Mouse (Mus musculus): ENCODE measurements around the gene Sp2. TPM values are rescaled to one million over a fixed set of nuclear protein-coding genes. Genes with fewer than 3 reads are reported as not detected.
A peak's percentile ranks its signal among the peaks of the same experiment; 100 is the strongest.

Gene Sp2
- polyA plus RNA-seq, 1 experiment from 2014 or later = 17.3 TPM

- Histone ChIP-seq H3K4me1 (peaks cover 26% of the 10 kb centered on the region), H3K4me3 (peak overlapping the region; percentile 36), H3K9ac (peak overlapping the region; percentile 44; the same call in 1 of the 2 replicates), H3K9me3 (no peaks in the 10 kb centered on the region), H3K27ac (no peak overlapping the region), H3K27me3 (peaks cover 91% of the 10 kb centered on the region), H3K4me2 (replicated peaks) (peak overlapping the region; percentile 56), H3K36me3 (no peaks in the 10 kb centered on the region)
- 2% methylated on average over 47 of the region's 68 CpGs for WGBS
- no peak for ATAC-seq (ENCODE audit: insufficient number of reproducible peaks, insufficient read depth, low FRiP score, low TSS enrichment)
Observed at GRCm38 (mm10) chr11:97018583-97019344, 36.0 kb upstream of the Sp2 start.

- Histone ChIP-seq H3K4me2 (replicated peaks) (peak overlapping the region; percentile 56), H3K27me3 (peaks cover 91% of the 10 kb centered on the region), H3K36me3 (no peaks in the 10 kb centered on the region), H3K9ac (no peak overlapping the region; the same call in 1 of the 2 replicates), H3K4me1 (peaks cover 26% of the 10 kb centered on the region), H3K9me3 (no peaks in the 10 kb centered on the region), H3K4me3 (peak overlapping the region; percentile 36), H3K27ac (no peak overlapping the region)
- no peak for ATAC-seq (ENCODE audit: insufficient number of reproducible peaks, insufficient read depth, low FRiP score, low TSS enrichment)
- WGBS = under 1% methylated on average over 36 of the region's 36 CpGs
Observed at GRCm38 (mm10) chr11:97017696-97018582, 35.2 kb upstream of the Sp2 start.

GRCm38 (mm10) chr11:97013121-97013670, 30.4 kb upstream of the Sp2 start, which contains the start of gene Sp6:
TSS of gene Sp6 (plus strand) at chr11:97013394.
- Histone ChIP-seq H3K27ac (no peak within 1 kb of the TSS), H3K27me3 (peaks cover 66% of the 10 kb centered on the region), H3K9ac (no peak within 1 kb of the TSS), H3K36me3 (no peaks in the 10 kb centered on the region), H3K4me1 (peaks cover 1% of the 10 kb centered on the region; the same call in 1 of the 2 replicates), H3K4me2 (replicated peaks) (no peak within 1 kb of the TSS), H3K4me3 (no peak within 1 kb of the TSS), H3K9me3 (no peaks in the 10 kb centered on the region)
- WGBS = 20% methylated on average over 7 of the region's 8 CpGs
- no peak for ATAC-seq (ENCODE audit: insufficient number of reproducible peaks, insufficient read depth, low FRiP score, low TSS enrichment)

GRCm38 (mm10) chr11:97009198-97009790, 26.5 kb upstream of the Sp2 start:
- H3K36me3 ChIP-seq = no peaks in the 10 kb centered on the region
- H3K4me2 ChIP-seq (replicated peaks) = no peak overlapping the region
- no peak for ATAC-seq (ENCODE audit: insufficient number of reproducible peaks, insufficient read depth, low FRiP score, low TSS enrichment)
- no peak overlapping the region for H3K4me3 ChIP-seq
- no peak overlapping the region for H3K9ac ChIP-seq
- H3K9me3 ChIP-seq = no peaks in the 10 kb centered on the region
- H3K4me1 ChIP-seq = no peaks in the 10 kb centered on the region
- 48% methylated on average over 8 of the region's 8 CpGs for WGBS
- no peak overlapping the region for H3K27ac ChIP-seq
- peaks cover 30% of the 10 kb centered on the region for H3K27me3 ChIP-seq

- 60% methylated on average over 9 of the region's 9 CpGs for WGBS
- no peak overlapping the region for H3K9ac ChIP-seq
- H3K36me3 ChIP-seq = no peaks in the 10 kb centered on the region
- H3K27me3 ChIP-seq = peaks cover 25% of the 10 kb centered on the region
- no peak overlapping the region for H3K27ac ChIP-seq
- no peak overlapping the region for H3K4me2 ChIP-seq (replicated peaks)
- H3K4me1 ChIP-seq = no peaks in the 10 kb centered on the region
- no peak overlapping the region for H3K4me3 ChIP-seq
- ATAC-seq (ENCODE audit: insufficient number of reproducible peaks, insufficient read depth, low FRiP score, low TSS enrichment) = no peak
- H3K9me3 ChIP-seq = no peaks in the 10 kb centered on the region
Observed at GRCm38 (mm10) chr11:97007093-97007794, 24.5 kb upstream of the Sp2 start.

GRCm38 (mm10) chr11:97003170-97003569, 20.4 kb upstream of the Sp2 start:
- no peak overlapping the region for H3K27ac ChIP-seq
- WGBS = 20% methylated on average over 5 of the region's 5 CpGs
- no peaks in the 10 kb centered on the region for H3K9me3 ChIP-seq
- no peak for ATAC-seq (ENCODE audit: insufficient number of reproducible peaks, insufficient read depth, low FRiP score, low TSS enrichment)
- H3K4me3 ChIP-seq = no peak overlapping the region
- no peak overlapping the region for H3K4me2 ChIP-seq (replicated peaks)
- peaks cover 18% of the 10 kb centered on the region for H3K27me3 ChIP-seq
- H3K36me3 ChIP-seq = no peaks in the 10 kb centered on the region
- no peaks in the 10 kb centered on the region for H3K4me1 ChIP-seq
- H3K9ac ChIP-seq = no peak overlapping the region

- peaks cover 41% of the 10 kb centered on the region for H3K27me3 ChIP-seq
- ATAC-seq (ENCODE audit: insufficient number of reproducible peaks, insufficient read depth, low FRiP score, low TSS enrichment) = no peak
- peak overlapping the region; percentile 60 for H3K9ac ChIP-seq
- H3K36me3 ChIP-seq = no peaks in the 10 kb centered on the region
- H3K9me3 ChIP-seq = no peaks in the 10 kb centered on the region
- peak overlapping the region; percentile 33 for H3K4me3 ChIP-seq
- H3K4me2 ChIP-seq (replicated peaks) = peak overlapping the region; percentile 64
- 5% methylated on average over 30 of the region's 30 CpGs for WGBS
- no peak overlapping the region for H3K27ac ChIP-seq
- peaks cover 21% of the 10 kb centered on the region for H3K4me1 ChIP-seq
Observed at GRCm38 (mm10) chr11:96997380-96997956, 14.7 kb upstream of the Sp2 start.

- Histone ChIP-seq H3K4me3 (peak overlapping the region; percentile 33), H3K36me3 (no peaks in the 10 kb centered on the region), H3K4me2 (replicated peaks) (peak overlapping the region; percentile 64), H3K4me1 (peaks cover 21% of the 10 kb centered on the region), H3K27ac (no peak overlapping the region), H3K9ac (peak overlapping the region; percentile 60), H3K9me3 (no peaks in the 10 kb centered on the region), H3K27me3 (peaks cover 41% of the 10 kb centered on the region)
- 11% methylated on average over 17 of the region's 17 CpGs for WGBS
- no peak for ATAC-seq (ENCODE audit: insufficient number of reproducible peaks, insufficient read depth, low FRiP score, low TSS enrichment)
Observed at GRCm38 (mm10) chr11:96996773-96997379, 14.1 kb upstream of the Sp2 start.

- Histone ChIP-seq H3K4me2 (replicated peaks) (no peak overlapping the region), H3K4me1 (peaks cover 21% of the 10 kb centered on the region), H3K4me3 (no peak overlapping the region), H3K9ac (no peak overlapping the region), H3K27ac (no peak overlapping the region), H3K36me3 (no peaks in the 10 kb centered on the region), H3K27me3 (peaks cover 41% of the 10 kb centered on the region), H3K9me3 (no peaks in the 10 kb centered on the region)
- ATAC-seq (ENCODE audit: insufficient number of reproducible peaks, insufficient read depth, low FRiP score, low TSS enrichment) = no peak
- WGBS = 70% methylated on average over 15 of the region's 15 CpGs
Observed at GRCm38 (mm10) chr11:96995836-96996772, 13.3 kb upstream of the Sp2 start.

GRCm38 (mm10) chr11:96995031-96995430, 12.3 kb upstream of the Sp2 start:
- 12% methylated on average over 5 of the region's 5 CpGs for WGBS
- Histone ChIP-seq H3K36me3 (no peaks in the 10 kb centered on the region), H3K4me1 (peaks cover 21% of the 10 kb centered on the region), H3K27me3 (peaks cover 41% of the 10 kb centered on the region), H3K4me2 (replicated peaks) (no peak overlapping the region), H3K27ac (no peak overlapping the region), H3K9me3 (no peaks in the 10 kb centered on the region), H3K4me3 (no peak overlapping the region), H3K9ac (no peak overlapping the region)
- no peak for ATAC-seq (ENCODE audit: insufficient number of reproducible peaks, insufficient read depth, low FRiP score, low TSS enrichment)
